Mouse (Mus musculus): ENCODE data around the gene Galnt6. TPM values are rescaled to one million over a fixed set of nuclear protein-coding genes. Genes with fewer than 3 reads are reported as not detected.
A peak's percentile ranks its signal among the peaks of the same experiment; 100 is the strongest.

The Galnt6 gene
- polyA plus RNA-seq, 1 experiment from 2014 or later = 1.3 TPM

GRCm38 (mm10) chr15:100737667-100738066, 8.5 kb upstream of the Galnt6 start:
- DNase-seq (ENCODE audit: low spot score) = no peak
- no peak overlapping the region for H3K9ac ChIP-seq (ENCODE audit: low read depth, low read length)
- H3K36me3 ChIP-seq (ENCODE audit: insufficient read depth, low read length) = no peaks in the 10 kb centered on the region
- TF ChIP-seq CTCF (IDR thresholded peaks at IDR 0.05; ENCODE audit: low read depth) = no peak
- no peak overlapping the region for H3K4me3 ChIP-seq (replicated peaks; ENCODE audit: low read depth, low read length)
- H3K27ac ChIP-seq = no peak overlapping the region
- no peaks in the 10 kb centered on the region for H3K27me3 ChIP-seq (ENCODE audit: insufficient read depth, low read length)
- no peak for ATAC-seq (replicated peaks; ENCODE audit: low FRiP score, low read depth)
- 86% methylated on average over 3 of the region's 3 CpGs for WGBS
- H3K4me2 ChIP-seq (ENCODE audit: low read length) = no peak overlapping the region
- no peaks in the 10 kb centered on the region for H3K4me1 ChIP-seq (replicated peaks; ENCODE audit: insufficient read depth, low read length)
- no peaks in the 10 kb centered on the region for H3K9me3 ChIP-seq (replicated peaks; ENCODE audit: low read length)

GRCm38 (mm10) chr15:100735953-100736300, 6.8 kb upstream of the Galnt6 start:
- no peaks in the 10 kb centered on the region for H3K9me3 ChIP-seq (replicated peaks; ENCODE audit: low read length)
- no peak for DNase-seq (ENCODE audit: low spot score)
- no peak for ATAC-seq (replicated peaks; ENCODE audit: low FRiP score, low read depth)
- no peak overlapping the region for H3K4me3 ChIP-seq (replicated peaks; ENCODE audit: low read depth, low read length)
- WGBS = 82% methylated on average over 9 of the region's 9 CpGs
- H3K4me1 ChIP-seq (replicated peaks; ENCODE audit: insufficient read depth, low read length) = no peaks in the 10 kb centered on the region
- no peak overlapping the region for H3K9ac ChIP-seq (ENCODE audit: low read depth, low read length)
- H3K36me3 ChIP-seq (ENCODE audit: insufficient read depth, low read length) = no peaks in the 10 kb centered on the region
- H3K27ac ChIP-seq = no peak overlapping the region
- no peak overlapping the region for H3K4me2 ChIP-seq (ENCODE audit: low read length)
- TF ChIP-seq CTCF (IDR thresholded peaks at IDR 0.05; ENCODE audit: low read depth) = no peak
- H3K27me3 ChIP-seq (ENCODE audit: insufficient read depth, low read length) = no peaks in the 10 kb centered on the region

- Histone ChIP-seq H3K4me1 (replicated peaks; ENCODE audit: insufficient read depth, low read length) (no peaks in the 10 kb centered on the region), H3K27ac (no peak overlapping the region), H3K9me3 (replicated peaks; ENCODE audit: low read length) (no peaks in the 10 kb centered on the region), H3K36me3 (ENCODE audit: insufficient read depth, low read length) (no peaks in the 10 kb centered on the region), H3K27me3 (ENCODE audit: insufficient read depth, low read length) (peaks cover 4% of the 10 kb centered on the region; the same call in 1 of the 2 replicates), H3K4me2 (ENCODE audit: low read length) (no peak overlapping the region), H3K4me3 (replicated peaks; ENCODE audit: low read depth, low read length) (no peak overlapping the region), H3K9ac (ENCODE audit: low read depth, low read length) (no peak overlapping the region)
- 88% methylated on average over 14 of the region's 15 CpGs for WGBS
- ATAC-seq (replicated peaks; ENCODE audit: low FRiP score, low read depth) (no peak), DNase-seq (ENCODE audit: low spot score) (no peak)
- TF ChIP-seq CTCF (IDR thresholded peaks at IDR 0.05; ENCODE audit: low read depth) = no peak
These were observed 6.1 kb upstream of the Galnt6 start for GRCm38 (mm10) chr15:100735095-100735952.

- peak; percentile 60 for DNase-seq (ENCODE audit: low spot score)
These were observed 3.4 kb upstream of the Galnt6 start for GRCm38 (mm10) chr15:100732580-100732979.

GRCm38 (mm10) chr15:100731081-100731480, 1.9 kb upstream of the Galnt6 start:
- DNase-seq (ENCODE audit: low spot score) (no peak), ATAC-seq (replicated peaks; ENCODE audit: low FRiP score, low read depth) (no peak)
- Histone ChIP-seq H3K4me2 (ENCODE audit: low read length) (no peak overlapping the region), H3K27ac (no peak overlapping the region), H3K9ac (ENCODE audit: low read depth, low read length) (no peak overlapping the region), H3K4me3 (replicated peaks; ENCODE audit: low read depth, low read length) (no peak overlapping the region), H3K9me3 (replicated peaks; ENCODE audit: low read length) (no peaks in the 10 kb centered on the region), H3K27me3 (ENCODE audit: insufficient read depth, low read length) (peaks cover 36% of the 10 kb centered on the region), H3K4me1 (replicated peaks; ENCODE audit: insufficient read depth, low read length) (peaks cover 12% of the 10 kb centered on the region; the same call in 1 of the 2 replicates), H3K36me3 (ENCODE audit: insufficient read depth, low read length) (no peaks in the 10 kb centered on the region)
- 64% methylated on average over 9 of the region's 9 CpGs for whole genome bisulfite sequencing
- TF ChIP-seq CTCF (IDR thresholded peaks at IDR 0.05; ENCODE audit: low read depth) = no peak

More at GRCm38 (mm10) chr15:100732580-100732979, 3.4 kb upstream of the Galnt6 start:
- Histone ChIP-seq H3K4me1 (replicated peaks; ENCODE audit: insufficient read depth, low read length) (peaks cover 12% of the 10 kb centered on the region; the same call in 1 of the 2 replicates), H3K4me3 (replicated peaks; ENCODE audit: low read depth, low read length) (no peak overlapping the region), H3K27me3 (ENCODE audit: insufficient read depth, low read length) (peaks cover 30% of the 10 kb centered on the region), H3K4me2 (ENCODE audit: low read length) (no peak overlapping the region), H3K27ac (no peak overlapping the region), H3K9ac (ENCODE audit: low read depth, low read length) (no peak overlapping the region), H3K36me3 (ENCODE audit: insufficient read depth, low read length) (no peaks in the 10 kb centered on the region), H3K9me3 (replicated peaks; ENCODE audit: low read length) (no peaks in the 10 kb centered on the region)
- no peak for TF ChIP-seq CTCF (IDR thresholded peaks at IDR 0.05; ENCODE audit: low read depth)
- 0 out of 2 replicates have a peak, but pooled peaks have one; percentile 43 for ATAC-seq (replicated peaks; ENCODE audit: low FRiP score, low read depth)
- WGBS = 14% methylated on average over 5 of the region's 5 CpGs

- H3K27me3 ChIP-seq (ENCODE audit: insufficient read depth, low read length) = peaks cover 41% of the 10 kb centered on the region
- H3K4me2 ChIP-seq (ENCODE audit: low read length) = peak overlapping the region; percentile 61
- DNase-seq (ENCODE audit: low spot score) (no peak), ATAC-seq (replicated peaks; ENCODE audit: low FRiP score, low read depth) (no peak)
- no peaks in the 10 kb centered on the region for H3K36me3 ChIP-seq (ENCODE audit: insufficient read depth, low read length)
- 37% methylated on average over 9 of the region's 9 CpGs for WGBS
- H3K4me3 ChIP-seq (replicated peaks; ENCODE audit: low read depth, low read length) = peak overlapping the region; percentile 27
- H3K4me1 ChIP-seq (replicated peaks; ENCODE audit: insufficient read depth, low read length) = peaks cover 12% of the 10 kb centered on the region; the same call in 1 of the 2 replicates
- no peak for TF ChIP-seq CTCF (IDR thresholded peaks at IDR 0.05; ENCODE audit: low read depth)
- H3K9ac ChIP-seq (ENCODE audit: low read depth, low read length) = no peak overlapping the region
- no peak overlapping the region for H3K27ac ChIP-seq
- H3K9me3 ChIP-seq (replicated peaks; ENCODE audit: low read length) = no peaks in the 10 kb centered on the region
These were observed 590 bp downstream of the Galnt6 start for GRCm38 (mm10) chr15:100728586-100728985.

All from kidney, postnatal 0 days (tissue).